In genomic region chr7:19945821-19946515, GRCm38 (mm10) we compare ENCODE assay signal across 27 mouse cellular contexts. TPM values are rescaled to one million over a fixed set of nuclear protein-coding genes. Genes with fewer than 3 reads are reported as not detected.
DNase-seq lines count a peak whose midpoint lies in the region; ATAC-seq and TF ChIP-seq lines count a peak whose summit lies in the region.
"Had no signal": no experiment of that assay in that cellular context is flagged by ENCODE, and none has a peak within 500 bp of the region (broad histone marks: within the 10 kb centered on the region; RNA-seq: fewer than 3 reads in every experiment).

No protein-coding gene starts in this region.

- no peaks in the 10 kb centered on the region for H3K36me3 ChIP-seq in spleen, adult 2 months (ENCODE audit: control insufficient read depth, insufficient read depth, low read length)
- H3K36me3 ChIP-seq in small intestine, adult 2 months (ENCODE audit: control insufficient read depth, insufficient read depth, low read length), result peaks cover 10% of the 10 kb centered on the region
- H3K36me3 ChIP-seq: forebrain, embryonic 12.5 days; hindbrain, embryonic 10.5 days; limb, embryonic 12.5 days; lung, embryonic 15.5 days had no signal

- no peak for TF ChIP-seq CTCF in spleen, adult 2 months (IDR thresholded peaks at IDR 0.05; ENCODE audit: extremely low read depth, insufficient read depth, insufficient read length, insufficient replicate concordance)
- TF ChIP-seq CTCF in small intestine, adult 2 months (IDR thresholded peaks at IDR 0.05; ENCODE audit: extremely low read depth, insufficient read length, insufficient replicate concordance, low read depth, low read length), result no peak

- no peak overlapping the region for H3K4me3 ChIP-seq in spleen, adult 2 months (ENCODE audit: extremely low read depth, insufficient read depth, insufficient read length)
- no peak overlapping the region for H3K4me3 ChIP-seq in small intestine, adult 2 months (ENCODE audit: low read depth, low read length)
- H3K4me3 ChIP-seq: forebrain, embryonic 12.5 days; hindbrain, embryonic 10.5 days; limb, embryonic 12.5 days; lung, embryonic 15.5 days had no signal

- WGBS in spleen, adult 2 months, result 75% methylated on average over 13 of the region's 13 CpGs
- 33% methylated on average over 13 of the region's 13 CpGs for WGBS in small intestine, adult 2 months

- TF ChIP-seq POLR2A in spleen, adult 2 months (IDR thresholded peaks at IDR 0.05; ENCODE audit: low read depth, low read length), result no peak
- no peak for TF ChIP-seq POLR2A in small intestine, adult 2 months (IDR thresholded peaks at IDR 0.05; ENCODE audit: low read depth, low read length)

- no peaks in the 10 kb centered on the region for H3K27me3 ChIP-seq in spleen, adult 2 months (ENCODE audit: control insufficient read depth, insufficient read depth, low read length)
- H3K27me3 ChIP-seq in small intestine, adult 2 months (ENCODE audit: control insufficient read depth, insufficient read depth, low read length), result no peaks in the 10 kb centered on the region
- H3K27me3 ChIP-seq: forebrain, embryonic 12.5 days; limb, embryonic 12.5 days; lung, embryonic 15.5 days; Patski had no signal

- H3K4me1 ChIP-seq in spleen, adult 2 months (ENCODE audit: control insufficient read depth, insufficient read depth, insufficient read length), result no peaks in the 10 kb centered on the region
- peaks cover 16% of the 10 kb centered on the region; the same call in 1 of the 2 replicates for H3K4me1 ChIP-seq in small intestine, adult 2 months (ENCODE audit: control insufficient read depth, insufficient read depth, insufficient read length, low read length)
- H3K4me1 ChIP-seq: forebrain, embryonic 12.5 days; limb, embryonic 12.5 days had no signal

- DNase-seq in spleen, adult 2 months (ENCODE audit: low read depth in 1 of 2, low spot score in 2 of 2), result no peak
- DNase-seq in spleen, postnatal 10 days (ENCODE audit: low spot score in 2 of 2), result no peak
- peak; percentile 70 for DNase-seq in thymus, postnatal 4 days
- DNase-seq in left cerebral cortex, adult 9 months (ENCODE audit: low spot score in 2 of 2), result no peak
- DNase-seq in kidney, postnatal 4 days, result no peak
- DNase-seq: adrenal gland, postnatal 25 days; cerebellum, adult 11 months; cerebellum, postnatal 25 days; gastrocnemius, postnatal 10 days; heart, adult 18-20 months; kidney, adult 11 months; kidney, postnatal 25 days; lung, postnatal 4 days had no signal

- H3K27ac ChIP-seq in spleen, adult 2 months (ENCODE audit: insufficient read depth, low read length), result peak overlapping the region; percentile 57
- H3K27ac ChIP-seq in small intestine, adult 2 months (ENCODE audit: insufficient read depth, low read depth, low read length), result peak overlapping the region; percentile 65
- H3K27ac ChIP-seq: forebrain, embryonic 12.5 days; hindbrain, embryonic 10.5 days; limb, embryonic 12.5 days; liver, embryonic 14.5 days; lung, embryonic 15.5 days had no signal

- ATAC-seq in inflammation-experienced regulatory T-cells, adult 6 months, result peak; percentile 80
- ATAC-seq in erythroid progenitor cell, adult 5-6 weeks (replicated peaks; ENCODE audit: low FRiP score, poor library complexity, severe bottlenecking), result no peak
- ATAC-seq: Patski had no signal

RNA-seq across cellular contexts. Expression of gene Igsf23, which starts 4.6 kb away (rescaled TPM):
- polyA plus RNA-seq in spleen, adult 2 months (2012; rRNA removed), result 1.2 and 3.9 TPM in 2 replicates
- 1 to 10 TPM; 3.3 to 8.4 (median 5.5) TPM for polyA plus RNA-seq in inflammation-experienced regulatory T-cells, adult 6 months (2017; shearing (Covaris generic))
- 87.9 and 185 TPM in 2 replicates for polyA plus RNA-seq in small intestine, adult 2 months (2012; rRNA removed)
- not detected in 2 replicates for total RNA-seq in erythroid progenitor cell, adult 5-6 weeks (2015; ENCODE audit: low replicate concordance)
- total RNA-seq in erythroid progenitor cell, adult 5-6 weeks (2017; ENCODE audit: low replicate concordance), result 2.4 TPM in 1 of 2 replicates, not detected in the other
- total RNA-seq: adrenal gland, postnatal 25 days; gastrocnemius, postnatal 10 days; left cerebral cortex, adult 8-10 months had no signal
- polyA plus RNA-seq: forebrain, embryonic 12.5 days; neural tube, embryonic 11.5 days had no signal

RNA-seq across cellular contexts. Expression of gene Ceacam20, which starts 19.2 kb away (rescaled TPM):
- not detected in 2 replicates for polyA plus RNA-seq in spleen, adult 2 months (2012; rRNA removed)
- polyA plus RNA-seq in inflammation-experienced regulatory T-cells, adult 6 months (2017; shearing (Covaris generic)), result 1 to 10 TPM in 1 of 3 experiments, not detected in 2; 1.1 TPM
- polyA plus RNA-seq in small intestine, adult 2 months (2012; rRNA removed), result 48.9 and 179 TPM in 2 replicates
- not detected in 2 replicates for total RNA-seq in erythroid progenitor cell, adult 5-6 weeks (2015; ENCODE audit: low replicate concordance)
- not detected in 2 replicates for total RNA-seq in erythroid progenitor cell, adult 5-6 weeks (2017; ENCODE audit: low replicate concordance)
- total RNA-seq: adrenal gland, postnatal 25 days; gastrocnemius, postnatal 10 days; heart, adult 18-20 months; left cerebral cortex, adult 8-10 months had no signal
- polyA plus RNA-seq: C2C12; forebrain, embryonic 12.5 days; heart, embryonic 14.5 days; hindbrain, embryonic 10.5 days; limb, embryonic 12.5 days; liver, embryonic 14.5 days; lung, embryonic 15.5 days; midbrain, embryonic 11.5 days; neural tube, embryonic 11.5 days; Patski had no signal

RNA-seq across cellular contexts. Expression of gene Pvr, which starts 25.0 kb away (rescaled TPM):
- 6.6 and 8.0 TPM in 2 replicates for polyA plus RNA-seq in spleen, adult 2 months (2012; rRNA removed)
- 10 to 100 TPM; 14.2 to 23.8 (median 19.6) TPM for polyA plus RNA-seq in inflammation-experienced regulatory T-cells, adult 6 months (2017; shearing (Covaris generic))
- polyA plus RNA-seq in small intestine, adult 2 months (2012; rRNA removed), result 5.7 and 14.3 TPM in 2 replicates
- 0.72 TPM in 1 of 2 replicates, not detected in the other for total RNA-seq in erythroid progenitor cell, adult 5-6 weeks (2015; ENCODE audit: low replicate concordance)
- 0.13 and 2.0 TPM in 2 replicates for total RNA-seq in erythroid progenitor cell, adult 5-6 weeks (2017; ENCODE audit: low replicate concordance)

RNA-seq across cellular contexts. Expression of gene Nlrp9b, which starts 45.3 kb away (rescaled TPM):
- not detected in 2 replicates for polyA plus RNA-seq in spleen, adult 2 months (2012; rRNA removed)
- polyA plus RNA-seq in inflammation-experienced regulatory T-cells, adult 6 months (2017; shearing (Covaris generic)), result not detected
- 1.8 and 6.6 TPM in 2 replicates for polyA plus RNA-seq in small intestine, adult 2 months (2012; rRNA removed)
- total RNA-seq in erythroid progenitor cell, adult 5-6 weeks (2015; ENCODE audit: low replicate concordance), result not detected in 2 replicates
- not detected in 2 replicates for total RNA-seq in erythroid progenitor cell, adult 5-6 weeks (2017; ENCODE audit: low replicate concordance)
- total RNA-seq: adrenal gland, postnatal 25 days; gastrocnemius, postnatal 10 days; heart, adult 18-20 months; left cerebral cortex, adult 8-10 months had no signal
- polyA plus RNA-seq: C2C12; forebrain, embryonic 12.5 days; heart, embryonic 14.5 days; hindbrain, embryonic 10.5 days; limb, embryonic 12.5 days; liver, embryonic 14.5 days; lung, embryonic 15.5 days; midbrain, embryonic 11.5 days; neural tube, embryonic 11.5 days; Patski had no signal

RNA-seq across cellular contexts. Expression of gene Ceacam19, which starts 58.2 kb away (rescaled TPM):
- 0.09 and 0.22 TPM in 2 replicates for polyA plus RNA-seq in spleen, adult 2 months (2012; rRNA removed)
- not detected for polyA plus RNA-seq in inflammation-experienced regulatory T-cells, adult 6 months (2017; shearing (Covaris generic))
- polyA plus RNA-seq in small intestine, adult 2 months (2012; rRNA removed), result not detected in 2 replicates
- not detected in 2 replicates for total RNA-seq in erythroid progenitor cell, adult 5-6 weeks (2015; ENCODE audit: low replicate concordance)
- total RNA-seq in erythroid progenitor cell, adult 5-6 weeks (2017; ENCODE audit: low replicate concordance), result not detected in 2 replicates
- total RNA-seq: adrenal gland, postnatal 25 days; gastrocnemius, postnatal 10 days; heart, adult 18-20 months; left cerebral cortex, adult 8-10 months had no signal
- polyA plus RNA-seq: C2C12; forebrain, embryonic 12.5 days; heart, embryonic 14.5 days; hindbrain, embryonic 10.5 days; limb, embryonic 12.5 days; lung, embryonic 15.5 days; midbrain, embryonic 11.5 days; neural tube, embryonic 11.5 days had no signal

Comparison
In these comparisons a context has a peak if more than half of its experiments do, and no peak if none do; other contexts are left out.
1. RNA of gene Ceacam20, which starts 19.2 kb away (polyA plus RNA-seq): 48.9 to 179 TPM in small intestine, adult 2 months; not detected in spleen, adult 2 months and 1.1 TPM in inflammation-experienced regulatory T-cells, adult 6 months; every median in the first group is over 10 times any median in the second.